Mouse (Mus musculus): Measurements from ENCODE around the gene Gpr62. TPM values are rescaled to one million over a fixed set of nuclear protein-coding genes. Genes with fewer than 3 reads are reported as not detected.

Gpr62 gene
- polyA plus RNA-seq, 1 experiment from 2014 or later = 0.66 TPM

GRCm38 (mm10) chr9:106454888-106455681 is 10.7 kb downstream of the Gpr62 start:
- Histone ChIP-seq H3K36me3 (ENCODE audit: control insufficient read depth, insufficient read depth, low read length) (peaks cover 9% of the 10 kb centered on the region; the same call in 1 of the 2 replicates), H3K4me3 (ENCODE audit: low read length) (peak overlapping the region; percentile 82), H3K27ac (ENCODE audit: low read depth, low read length) (peak overlapping the region; percentile 90), H3K9ac (ENCODE audit: low read depth, low read length) (peak overlapping the region; percentile 82), H3K9me3 (ENCODE audit: control insufficient read depth, low read length) (no peaks in the 10 kb centered on the region), H3K4me2 (replicated peaks; ENCODE audit: low read depth, low read length) (peak overlapping the region; percentile 96), H3K27me3 (ENCODE audit: control insufficient read depth, insufficient read depth, low read length) (no peaks in the 10 kb centered on the region), H3K4me1 (ENCODE audit: control insufficient read depth, insufficient read depth, low read length) (peaks cover 64% of the 10 kb centered on the region)
- 2% methylated on average over 17 of the region's 17 CpGs for WGBS
- ATAC-seq (ENCODE audit: low FRiP score, low TSS enrichment) = peak; percentile 25; the same call in 1 of the 2 replicates

GRCm38 (mm10) chr9:106454071-106454761 is 11.5 kb downstream of the Gpr62 start:
- Histone ChIP-seq H3K4me3 (ENCODE audit: low read length) (peak overlapping the region; percentile 82), H3K9ac (ENCODE audit: low read depth, low read length) (peak overlapping the region; percentile 82), H3K4me2 (replicated peaks; ENCODE audit: low read depth, low read length) (peak overlapping the region; percentile 96), H3K36me3 (ENCODE audit: control insufficient read depth, insufficient read depth, low read length) (0 out of 2 replicates have a peak, but pooled peaks cover 6% of the 10 kb centered on the region), H3K9me3 (ENCODE audit: control insufficient read depth, low read length) (no peaks in the 10 kb centered on the region), H3K27me3 (ENCODE audit: control insufficient read depth, insufficient read depth, low read length) (no peaks in the 10 kb centered on the region), H3K27ac (ENCODE audit: low read depth, low read length) (peak overlapping the region; percentile 90), H3K4me1 (ENCODE audit: control insufficient read depth, insufficient read depth, low read length) (peaks cover 69% of the 10 kb centered on the region)
- 3% methylated on average over 11 of the region's 20 CpGs for WGBS
- ATAC-seq (ENCODE audit: low FRiP score, low TSS enrichment) = peak; percentile 1; the same call in 1 of the 2 replicates

GRCm38 (mm10) chr9:106453271-106454070 is 12.3 kb downstream of the Gpr62 start, which contains the start of gene Pcbp4:
TSS of gene Pcbp4 (plus strand) at chr9:106453291.
- Histone ChIP-seq H3K36me3 (ENCODE audit: control insufficient read depth, insufficient read depth, low read length) (0 out of 2 replicates have a peak, but pooled peaks cover 5% of the 10 kb centered on the region), H3K9me3 (ENCODE audit: control insufficient read depth, low read length) (no peaks in the 10 kb centered on the region), H3K4me2 (replicated peaks; ENCODE audit: low read depth, low read length) (peak within 1 kb of the TSS; percentile 96), H3K27ac (ENCODE audit: low read depth, low read length) (peak within 1 kb of the TSS; percentile 97), H3K27me3 (ENCODE audit: control insufficient read depth, insufficient read depth, low read length) (no peaks in the 10 kb centered on the region), H3K9ac (ENCODE audit: low read depth, low read length) (peak within 1 kb of the TSS; percentile 82), H3K4me1 (ENCODE audit: control insufficient read depth, insufficient read depth, low read length) (peaks cover 74% of the 10 kb centered on the region), H3K4me3 (ENCODE audit: low read length) (peak within 1 kb of the TSS; percentile 82)
- under 1% methylated on average over 41 of the region's 74 CpGs for WGBS
- ATAC-seq (ENCODE audit: low FRiP score, low TSS enrichment) = peak; percentile 60

- peaks cover 75% of the 10 kb centered on the region for H3K4me1 ChIP-seq (ENCODE audit: control insufficient read depth, insufficient read depth, low read length)
- no peaks in the 10 kb centered on the region for H3K36me3 ChIP-seq (ENCODE audit: control insufficient read depth, insufficient read depth, low read length)
- ATAC-seq (ENCODE audit: low FRiP score, low TSS enrichment) = peak; percentile 4; the same call in 1 of the 2 replicates
- 0% methylated on average over 7 of the region's 7 CpGs for WGBS
- H3K9ac ChIP-seq (ENCODE audit: low read depth, low read length) = peak overlapping the region; percentile 82
- no peaks in the 10 kb centered on the region for H3K27me3 ChIP-seq (ENCODE audit: control insufficient read depth, insufficient read depth, low read length)
- H3K9me3 ChIP-seq (ENCODE audit: control insufficient read depth, low read length) = no peaks in the 10 kb centered on the region
- peak overlapping the region; percentile 82 for H3K4me3 ChIP-seq (ENCODE audit: low read length)
- peak overlapping the region; percentile 96 for H3K4me2 ChIP-seq (replicated peaks; ENCODE audit: low read depth, low read length)
- H3K27ac ChIP-seq (ENCODE audit: low read depth, low read length) = peak overlapping the region; percentile 97
These were observed 12.9 kb downstream of the Gpr62 start for GRCm38 (mm10) chr9:106452821-106453220.

- Histone ChIP-seq H3K27me3 (ENCODE audit: control insufficient read depth, insufficient read depth, low read length) (no peaks in the 10 kb centered on the region), H3K36me3 (ENCODE audit: control insufficient read depth, insufficient read depth, low read length) (no peaks in the 10 kb centered on the region), H3K4me2 (replicated peaks; ENCODE audit: low read depth, low read length) (peak overlapping the region; percentile 96), H3K9me3 (ENCODE audit: control insufficient read depth, low read length) (no peaks in the 10 kb centered on the region), H3K27ac (ENCODE audit: low read depth, low read length) (peak overlapping the region; percentile 97; the same call in 1 of the 2 replicates), H3K4me3 (ENCODE audit: low read length) (peak overlapping the region; percentile 82), H3K9ac (ENCODE audit: low read depth, low read length) (peak overlapping the region; percentile 82; the same call in 1 of the 2 replicates), H3K4me1 (ENCODE audit: control insufficient read depth, insufficient read depth, low read length) (peaks cover 74% of the 10 kb centered on the region)
- 21% methylated on average over 6 of the region's 6 CpGs for WGBS
- ATAC-seq (ENCODE audit: low FRiP score, low TSS enrichment) = no peak
These were observed 13.4 kb downstream of the Gpr62 start for GRCm38 (mm10) chr9:106452351-106452750.

- H3K4me2 ChIP-seq (replicated peaks; ENCODE audit: low read depth, low read length) = peak overlapping the region; percentile 96; the same call in 1 of the 2 replicates
These were observed 13.8 kb downstream of the Gpr62 start for GRCm38 (mm10) chr9:106451899-106452298.

GRCm38 (mm10) chr9:106451298-106451697 is 14.4 kb downstream of the Gpr62 start:
- 61% methylated on average over 11 of the region's 11 CpGs for WGBS

More at GRCm38 (mm10) chr9:106451899-106452298, 13.8 kb downstream of the Gpr62 start:
- Histone ChIP-seq H3K27ac (ENCODE audit: low read depth, low read length) (no peak overlapping the region), H3K36me3 (ENCODE audit: control insufficient read depth, insufficient read depth, low read length) (no peaks in the 10 kb centered on the region), H3K9me3 (ENCODE audit: control insufficient read depth, low read length) (no peaks in the 10 kb centered on the region), H3K9ac (ENCODE audit: low read depth, low read length) (no peak overlapping the region), H3K4me3 (ENCODE audit: low read length) (no peak overlapping the region), H3K27me3 (ENCODE audit: control insufficient read depth, insufficient read depth, low read length) (no peaks in the 10 kb centered on the region), H3K4me1 (ENCODE audit: control insufficient read depth, insufficient read depth, low read length) (peaks cover 71% of the 10 kb centered on the region)
- 44% methylated on average over 2 of the region's 2 CpGs for WGBS
- ATAC-seq (ENCODE audit: low FRiP score, low TSS enrichment) = no peak

GRCm38 (mm10) chr9:106450661-106451060 is 15.1 kb downstream of the Gpr62 start:
- Histone ChIP-seq H3K27me3 (ENCODE audit: control insufficient read depth, insufficient read depth, low read length) (no peaks in the 10 kb centered on the region), H3K4me3 (ENCODE audit: low read length) (no peak overlapping the region), H3K27ac (ENCODE audit: low read depth, low read length) (peak overlapping the region; percentile 59), H3K9me3 (ENCODE audit: control insufficient read depth, low read length) (no peaks in the 10 kb centered on the region), H3K36me3 (ENCODE audit: control insufficient read depth, insufficient read depth, low read length) (no peaks in the 10 kb centered on the region), H3K4me1 (ENCODE audit: control insufficient read depth, insufficient read depth, low read length) (peaks cover 67% of the 10 kb centered on the region), H3K4me2 (replicated peaks; ENCODE audit: low read depth, low read length) (peak overlapping the region; percentile 30), H3K9ac (ENCODE audit: low read depth, low read length) (no peak overlapping the region)
- 2% methylated on average over 9 of the region's 9 CpGs for WGBS
- ATAC-seq (ENCODE audit: low FRiP score, low TSS enrichment) = 0 out of 2 replicates have a peak, but pooled peaks have one; percentile 3

More at GRCm38 (mm10) chr9:106451298-106451697, 14.4 kb downstream of the Gpr62 start:
- Histone ChIP-seq H3K36me3 (ENCODE audit: control insufficient read depth, insufficient read depth, low read length) (no peaks in the 10 kb centered on the region), H3K27me3 (ENCODE audit: control insufficient read depth, insufficient read depth, low read length) (no peaks in the 10 kb centered on the region), H3K4me2 (replicated peaks; ENCODE audit: low read depth, low read length) (peak overlapping the region; percentile 30; the same call in 1 of the 2 replicates), H3K27ac (ENCODE audit: low read depth, low read length) (peak overlapping the region; percentile 32; the same call in 1 of the 2 replicates), H3K4me3 (ENCODE audit: low read length) (no peak overlapping the region), H3K4me1 (ENCODE audit: control insufficient read depth, insufficient read depth, low read length) (peaks cover 68% of the 10 kb centered on the region), H3K9ac (ENCODE audit: low read depth, low read length) (no peak overlapping the region), H3K9me3 (ENCODE audit: control insufficient read depth, low read length) (no peaks in the 10 kb centered on the region)
- no peak for ATAC-seq (ENCODE audit: low FRiP score, low TSS enrichment)

All from kidney, embryonic 14.5 days (tissue).